ENCODE assay signal across 9 mouse cellular contexts in the genomic region with DNA sequence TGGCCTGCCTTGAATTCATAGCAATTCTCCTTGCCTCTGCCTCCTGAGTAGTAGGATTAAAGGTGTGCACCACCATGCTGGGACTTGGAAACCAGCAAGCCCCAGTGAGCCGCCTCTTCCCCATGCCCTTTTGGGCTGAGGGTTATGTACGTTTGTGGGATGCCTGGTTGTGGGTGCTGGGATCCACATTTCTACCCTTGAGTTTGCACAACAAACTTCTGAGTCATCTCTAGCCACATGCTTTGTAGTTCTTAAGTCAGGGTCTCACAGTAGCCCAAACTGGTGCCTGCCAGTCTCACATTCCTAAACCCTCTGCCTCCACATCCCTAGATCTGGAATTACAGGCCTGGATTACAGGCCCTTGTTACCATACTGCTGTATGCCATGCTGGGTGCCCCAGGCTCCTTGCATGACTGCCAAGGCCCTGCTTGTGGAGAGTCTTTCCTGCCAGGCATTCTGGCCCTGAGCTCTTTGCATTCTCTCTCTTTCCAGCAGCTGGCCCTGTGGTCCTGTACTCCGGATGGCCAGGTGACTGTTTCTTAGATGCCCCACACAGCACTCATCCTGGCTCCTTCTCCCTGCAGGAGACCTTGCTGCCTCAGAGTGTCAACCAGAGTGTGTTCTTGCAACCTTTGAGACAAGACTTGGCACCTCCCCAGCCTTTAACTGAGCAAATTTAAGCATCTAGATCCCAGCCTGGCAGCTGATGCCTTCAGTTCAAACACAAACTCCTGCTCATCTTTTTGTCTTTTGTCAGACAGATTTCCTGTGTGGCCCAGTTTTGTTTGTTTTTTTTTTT. TPM values are rescaled to one million over a fixed set of nuclear protein-coding genes. Genes with fewer than 3 reads are reported as not detected.
DNase-seq lines count a peak whose midpoint lies in the region; ATAC-seq and TF ChIP-seq lines count a peak whose summit lies in the region.
"Had no signal": no experiment of that assay in that cellular context is flagged by ENCODE, and none has a peak within 500 bp of the region (broad histone marks: within the 10 kb centered on the region; RNA-seq: fewer than 3 reads in every experiment).

No protein-coding gene starts in this region.

- H3K4me2 ChIP-seq in hindbrain, embryonic 15.5 days: no peak overlapping the region
- H3K4me2 ChIP-seq in hindbrain, embryonic 16.5 days (ENCODE audit: low read length): no peak overlapping the region
- H3K4me2 ChIP-seq in myocyte (ENCODE audit: low read depth): peak overlapping the region; percentile 59

- ATAC-seq in hindbrain, embryonic 15.5 days (ENCODE audit: low FRiP score, low read depth): no peak
- ATAC-seq in hindbrain, embryonic 16.5 days: no peak
- ATAC-seq: forebrain, embryonic 14.5 days had no signal

- DNase-seq in thymus, adult 2 months: peak; percentile 12
- no peak for DNase-seq in thymus, postnatal 10 days (ENCODE audit: low spot score in 2 of 2)
- peak; percentile 66 to 78 for DNase-seq in cerebellum, adult 2 months
- DNase-seq in layer of hippocampus, adult 18-20 months (ENCODE audit: low spot score in 2 of 2): no peak
- DNase-seq in urinary bladder, postnatal 36 days (ENCODE audit: low spot score in 2 of 2): no peak

- peaks cover 31% of the 10 kb centered on the region for H3K36me3 ChIP-seq in hindbrain, embryonic 15.5 days
- H3K36me3 ChIP-seq in hindbrain, embryonic 16.5 days (ENCODE audit: control insufficient read depth, insufficient read depth, low read length): peaks cover 14% of the 10 kb centered on the region
- H3K36me3 ChIP-seq in thymus, adult 2 months (ENCODE audit: control insufficient read depth, insufficient read depth, low read length): peaks cover 26% of the 10 kb centered on the region
- H3K36me3 ChIP-seq in myocyte (ENCODE audit: control insufficient read depth, insufficient read depth): peaks cover 25% of the 10 kb centered on the region

- no peak overlapping the region for H3K9ac ChIP-seq in hindbrain, embryonic 15.5 days
- no peak overlapping the region for H3K9ac ChIP-seq in hindbrain, embryonic 16.5 days (ENCODE audit: low read depth, low read length)

- no peak for TF ChIP-seq POLR2A in thymus, adult 2 months (IDR thresholded peaks at IDR 0.05; ENCODE audit: control insufficient read depth, extremely low read depth, insufficient read depth, low read length, poor library complexity)
- TF ChIP-seq POLR2A in cerebellum, adult 2 months (IDR thresholded peaks at IDR 0.05; ENCODE audit: borderline replicate concordance, insufficient read depth, low read length): no peak
- TF ChIP-seq POLR2A in myocyte (IDR thresholded peaks at IDR 0.05; ENCODE audit: insufficient read length, low read depth): no peak

- 0 out of 2 replicates have a peak overlapping the region, but pooled peaks have one; percentile 17 for H3K27ac ChIP-seq in hindbrain, embryonic 15.5 days (replicated peaks)
- H3K27ac ChIP-seq in hindbrain, embryonic 16.5 days (ENCODE audit: low read depth, low read length): no peak overlapping the region
- peak overlapping the region; percentile 66 for H3K27ac ChIP-seq in thymus, adult 2 months (ENCODE audit: control insufficient read depth, insufficient read depth, low read length)
- H3K27ac ChIP-seq in cerebellum, adult 2 months (ENCODE audit: insufficient read depth, low read length): peak overlapping the region; percentile 67

- H3K4me3 ChIP-seq in hindbrain, embryonic 15.5 days: no peak overlapping the region
- no peak overlapping the region for H3K4me3 ChIP-seq in hindbrain, embryonic 16.5 days (ENCODE audit: low read length)
- H3K4me3 ChIP-seq in thymus, adult 2 months (ENCODE audit: control insufficient read depth, insufficient read depth, low read length): no peak overlapping the region
- H3K4me3 ChIP-seq in cerebellum, adult 2 months (replicated peaks; ENCODE audit: insufficient read depth, low read depth, low read length): no peak overlapping the region
- H3K4me3 ChIP-seq in myocyte: no peak overlapping the region

- H3K9me3 ChIP-seq in hindbrain, embryonic 15.5 days: no peaks in the 10 kb centered on the region
- H3K9me3 ChIP-seq in hindbrain, embryonic 16.5 days (ENCODE audit: control insufficient read depth, low read length): no peaks in the 10 kb centered on the region

- H3K27me3 ChIP-seq in hindbrain, embryonic 15.5 days: no peaks in the 10 kb centered on the region
- no peaks in the 10 kb centered on the region for H3K27me3 ChIP-seq in hindbrain, embryonic 16.5 days (replicated peaks; ENCODE audit: control insufficient read depth, insufficient read depth, low read length)
- no peaks in the 10 kb centered on the region for H3K27me3 ChIP-seq in thymus, adult 2 months (ENCODE audit: control insufficient read depth, insufficient read depth, low read length)
- H3K27me3 ChIP-seq in cerebellum, adult 2 months (ENCODE audit: control insufficient read depth, insufficient read depth, low read length): no peaks in the 10 kb centered on the region
- H3K27me3 ChIP-seq in myocyte (ENCODE audit: control insufficient read depth, insufficient read depth, insufficient read length): no peaks in the 10 kb centered on the region

- TF ChIP-seq CTCF in thymus, adult 2 months (IDR thresholded peaks at IDR 0.05; ENCODE audit: borderline replicate concordance, control insufficient read depth, extremely low read depth, insufficient read depth, low read length, poor library complexity): no peak
- no peak for TF ChIP-seq CTCF in cerebellum, adult 2 months (IDR thresholded peaks at IDR 0.05; ENCODE audit: borderline replicate concordance, insufficient read depth, low read depth, low read length)

- WGBS in hindbrain, embryonic 15.5 days: 82% methylated on average over 3 of the region's 3 CpGs
- 89% methylated on average over 3 of the region's 3 CpGs for WGBS in hindbrain, embryonic 16.5 days
- WGBS in thymus, adult 2 months: 70% methylated on average over 3 of the region's 3 CpGs
- 23% methylated on average over 3 of the region's 3 CpGs for WGBS in cerebellum, adult 2 months

- H3K4me1 ChIP-seq in hindbrain, embryonic 15.5 days (replicated peaks): peaks cover 8% of the 10 kb centered on the region; the same call in 1 of the 2 replicates
- peaks cover 2% of the 10 kb centered on the region; the same call in 1 of the 2 replicates for H3K4me1 ChIP-seq in hindbrain, embryonic 16.5 days (ENCODE audit: control insufficient read depth, insufficient read depth, low read depth, low read length)
- H3K4me1 ChIP-seq in thymus, adult 2 months (replicated peaks; ENCODE audit: control insufficient read depth, insufficient read depth, low read length): peaks cover 37% of the 10 kb centered on the region
- H3K4me1 ChIP-seq in cerebellum, adult 2 months (ENCODE audit: control insufficient read depth, insufficient read depth, low read length): peaks cover 21% of the 10 kb centered on the region

- no peak overlapping the region for H3ac ChIP-seq in myocyte (ENCODE audit: control insufficient read depth, insufficient read length)

- H3K79me2 ChIP-seq in myocyte (ENCODE audit: control insufficient read depth, insufficient read depth): peaks cover 29% of the 10 kb centered on the region

TF ChIP-seq in myocyte, 11 proteins besides CTCF, POLR2A, EP300 and RAD21:
- TF ChIP-seq SRF (IDR thresholded peaks at IDR 0.05; ENCODE audit: control insufficient read depth, insufficient read length, low read depth): no peak
- TF ChIP-seq CEBPB (IDR thresholded peaks at IDR 0.05; ENCODE audit: insufficient read depth, poor library complexity, severe bottlenecking): peak; percentile 64

RNA-seq across cellular contexts. Expression of gene Dnm2, which starts 39.3 kb away (rescaled TPM):
- 65.0 and 73.1 TPM in 2 replicates for polyA plus RNA-seq in hindbrain, embryonic 15.5 days (2015; fragmentation: Nextera tagmentation; extraction: Ambion mirVana)
- 61.9 and 69.2 TPM in 2 replicates for polyA plus RNA-seq in hindbrain, embryonic 16.5 days (2015; fragmentation: Nextera tagmentation; extraction: Ambion mirVana)
- 374 and 422 TPM in 2 replicates for polyA plus RNA-seq in thymus, adult 2 months (2012; rRNA removed)
- polyA plus RNA-seq in cerebellum, adult 2 months (2012; rRNA removed): 66.9 and 68.6 TPM in 2 replicates
- 157 TPM for polyA plus RNA-seq in myocyte (2012; fragmentation: generic; extraction: Trizol)
- total RNA-seq in layer of hippocampus, adult 18-20 months (2021): 10 to 100 TPM; 59.8 to 59.9 TPM

RNA-seq across cellular contexts. Expression of gene Tmed1, which starts 46.1 kb away (rescaled TPM):
- polyA plus RNA-seq in hindbrain, embryonic 15.5 days (2015; fragmentation: Nextera tagmentation; extraction: Ambion mirVana): 58.7 and 62.9 TPM in 2 replicates
- polyA plus RNA-seq in hindbrain, embryonic 16.5 days (2015; fragmentation: Nextera tagmentation; extraction: Ambion mirVana): 64.3 and 66.8 TPM in 2 replicates
- 12.8 and 17.0 TPM in 2 replicates for polyA plus RNA-seq in thymus, adult 2 months (2012; rRNA removed)
- 25.9 and 26.4 TPM in 2 replicates for polyA plus RNA-seq in cerebellum, adult 2 months (2012; rRNA removed)
- 47.3 TPM for polyA plus RNA-seq in myocyte (2012; fragmentation: generic; extraction: Trizol)
- 10 to 100 TPM; 11.1 to 11.8 TPM for total RNA-seq in layer of hippocampus, adult 18-20 months (2021)

RNA-seq across cellular contexts. Expression of gene Qtrt1, which starts 52.3 kb away (rescaled TPM):
- polyA plus RNA-seq in hindbrain, embryonic 15.5 days (2015; fragmentation: Nextera tagmentation; extraction: Ambion mirVana): 53.2 and 55.8 TPM in 2 replicates
- polyA plus RNA-seq in hindbrain, embryonic 16.5 days (2015; fragmentation: Nextera tagmentation; extraction: Ambion mirVana): 50.3 and 53.7 TPM in 2 replicates
- 46.4 and 48.2 TPM in 2 replicates for polyA plus RNA-seq in thymus, adult 2 months (2012; rRNA removed)
- polyA plus RNA-seq in cerebellum, adult 2 months (2012; rRNA removed): 37.5 and 39.5 TPM in 2 replicates
- 55.3 TPM for polyA plus RNA-seq in myocyte (2012; fragmentation: generic; extraction: Trizol)
- 10 to 100 TPM; 26.0 to 36.4 TPM for total RNA-seq in layer of hippocampus, adult 18-20 months (2021)

Comparison
In these comparisons a context has a peak if more than half of its experiments do, and no peak if none do; other contexts are left out.
1. DNase-seq: peak in thymus, adult 2 months (single experiment) and cerebellum, adult 2 months (2 of 2); none in thymus, postnatal 10 days (0 of 2), layer of hippocampus, adult 18-20 months (0 of 2) and urinary bladder, postnatal 36 days (0 of 2).